Mouse (Mus musculus) forebrain, postnatal 0 days (tissue): ENCODE measurements around the gene Coa3. TPM values are rescaled to one million over a fixed set of nuclear protein-coding genes. Genes with fewer than 3 reads are reported as not detected.

ENCODE experiments used
- ATAC-seq: fragments of 200-750 bp; cut with Nextera tagmentation; 2 replicates; pipeline ENCODE4 v1.8.0; 2017; ENCODE audit warnings: mild to moderate bottlenecking, moderate library complexity
- DNase-seq: peaks from one replicate; pipeline ENCODE4 v3.0.0-alpha.2; 2015
- H3K27ac ChIP-seq: fragments of 300-500 bp; sonication (generic); 2 replicates; pipeline ENCODE4 v1.5.1; 2014; ENCODE audit warnings: low read depth, mild to moderate bottlenecking, antibody characterized with exemption, low read length, moderate library complexity, mixed read lengths
- H3K27me3 ChIP-seq: fragments of 300-500 bp; sonication (generic); 2 replicates; pipeline ENCODE4 v1.6.1; 2014; ENCODE audit warnings: mild to moderate bottlenecking, low read length, mixed read lengths; ENCODE audit not compliant: insufficient read depth
- H3K36me3 ChIP-seq: fragments of 300-500 bp; sonication (generic); 2 replicates; pipeline ENCODE4 v1.6.1; 2014; ENCODE audit warnings: mild to moderate bottlenecking, moderate library complexity; ENCODE audit not compliant: insufficient read depth
- H3K4me1 ChIP-seq: fragments of 300-500 bp; sonication (generic); 2 replicates; pipeline ENCODE4 v1.6.1; 2014; ENCODE audit warnings: antibody characterized with exemption; ENCODE audit not compliant: insufficient read depth
- H3K4me2 ChIP-seq: fragments of 300-500 bp; sonication (generic); 2 replicates; pipeline ENCODE4 v1.6.1; 2014; ENCODE audit warnings: low read depth, mild to moderate bottlenecking, moderate library complexity
- H3K4me3 ChIP-seq: fragments of 300-500 bp; sonication (generic); 2 replicates; pipeline ENCODE4 v1.5.1; 2014; ENCODE audit warnings: low read depth, low read length, mixed read lengths
- H3K9ac ChIP-seq: fragments of 300-500 bp; sonication (generic); 2 replicates; pipeline ENCODE4 v1.6.1; 2014; ENCODE audit warnings: mild to moderate bottlenecking
- H3K9me3 ChIP-seq: fragments of 300-500 bp; sonication (generic); 2 replicates; pipeline ENCODE4 v1.6.1; 2016; ENCODE audit warnings: low read length
- CTCF ChIP-seq: sonication (generic); IDR thresholded peaks from 2 replicates; pipeline ENCODE4 v1.5.1; 2016; ENCODE audit warnings: antibody characterized with exemption, control low read depth, low read depth
- WGBS: fragments of 180-500 bp; shearing (Covaris S2); extraction: QIAGEN DNeasy Blood & Tissue Kit; methylation state at CpG from one replicate; pipeline ENCODE4 v1.1.7; 2014; 5-methylcytosine and 5-hydroxymethylcytosine counted together
- polyA plus RNA-seq: library from polyadenylated mRNA; unstranded; fragments of >200 nt; fragmentation: Nextera tagmentation; extraction: Ambion mirVana; gene quantifications from 2 replicates; pipeline ENCODE4 v1.2.1, GENCODE M21; 2015
- total RNA-seq: library from RNA; depleted of rRNA; stranded (reverse); fragments of >200 nt; gene quantifications from 2 replicates; pipeline ENCODE4 v1.2.3, GENCODE M21; 2014

The Coa3 gene
- total and polyA plus RNA-seq, 2 experiments from 2014 or later = 110 to 208 TPM

GRCm38 (mm10) chr11:101245071-101245470, 33.8 kb downstream of the Coa3 start:
- Histone ChIP-seq H3K4me3 (no peak overlapping the region), H3K9ac (no peak overlapping the region), H3K4me2 (no peak overlapping the region), H3K9me3 (no peaks in the 10 kb centered on the region), H3K36me3 (no peaks in the 10 kb centered on the region), H3K4me1 (peaks cover 4% of the 10 kb centered on the region; the same call in 1 of the 2 replicates), H3K27me3 (peaks cover 15% of the 10 kb centered on the region), H3K27ac (no peak overlapping the region)
- no peak for ATAC-seq
- DNase-seq = no peak
- TF ChIP-seq CTCF = no peak
- 49% methylated on average over 4 of the region's 4 CpGs for WGBS

GRCm38 (mm10) chr11:101238071-101238647, 40.8 kb downstream of the Coa3 start:
- Histone ChIP-seq H3K4me1 (no peaks in the 10 kb centered on the region), H3K36me3 (no peaks in the 10 kb centered on the region), H3K4me2 (no peak overlapping the region), H3K9ac (no peak overlapping the region), H3K27ac (no peak overlapping the region), H3K27me3 (no peaks in the 10 kb centered on the region), H3K9me3 (no peaks in the 10 kb centered on the region), H3K4me3 (no peak overlapping the region)
- WGBS = 43% methylated on average over 5 of the region's 5 CpGs
- DNase-seq (no peak), ATAC-seq (no peak)
- TF ChIP-seq CTCF = no peak

- no peak overlapping the region for H3K9ac ChIP-seq
- no peaks in the 10 kb centered on the region for H3K9me3 ChIP-seq
- no peak for ATAC-seq
- no peak overlapping the region for H3K27ac ChIP-seq
- H3K36me3 ChIP-seq = no peaks in the 10 kb centered on the region
- H3K4me2 ChIP-seq = no peak overlapping the region
- no peak for DNase-seq
- no peak for TF ChIP-seq CTCF
- H3K4me3 ChIP-seq = no peak overlapping the region
- H3K4me1 ChIP-seq = no peaks in the 10 kb centered on the region
- 94% methylated on average over 5 of the region's 5 CpGs for WGBS
- H3K27me3 ChIP-seq = no peaks in the 10 kb centered on the region
These were observed 42.1 kb downstream of the Coa3 start for GRCm38 (mm10) chr11:101236782-101237181.

GRCm38 (mm10) chr11:101235429-101235828, 43.5 kb downstream of the Coa3 start:
- Histone ChIP-seq H3K9me3 (no peaks in the 10 kb centered on the region), H3K9ac (no peak overlapping the region), H3K27me3 (no peaks in the 10 kb centered on the region), H3K36me3 (no peaks in the 10 kb centered on the region), H3K27ac (no peak overlapping the region), H3K4me1 (0 out of 2 replicates have a peak, but pooled peaks cover 4% of the 10 kb centered on the region), H3K4me2 (no peak overlapping the region), H3K4me3 (no peak overlapping the region)
- ATAC-seq = no peak
- no peak for DNase-seq
- no peak for TF ChIP-seq CTCF

- Histone ChIP-seq H3K4me2 (no peak overlapping the region), H3K27ac (no peak overlapping the region), H3K27me3 (no peaks in the 10 kb centered on the region), H3K4me3 (no peak overlapping the region), H3K9ac (no peak overlapping the region), H3K9me3 (no peaks in the 10 kb centered on the region), H3K36me3 (no peaks in the 10 kb centered on the region), H3K4me1 (0 out of 2 replicates have a peak, but pooled peaks cover 8% of the 10 kb centered on the region)
- ATAC-seq = no peak
- TF ChIP-seq CTCF = no peak
- no peak for DNase-seq
These were observed 44.8 kb downstream of the Coa3 start for GRCm38 (mm10) chr11:101234124-101234523.

GRCm38 (mm10) chr11:101233240-101233639, 45.7 kb downstream of the Coa3 start:
- Histone ChIP-seq H3K9ac (no peak overlapping the region), H3K4me3 (no peak overlapping the region), H3K27me3 (no peaks in the 10 kb centered on the region), H3K27ac (no peak overlapping the region), H3K4me1 (0 out of 2 replicates have a peak, but pooled peaks cover 8% of the 10 kb centered on the region), H3K4me2 (no peak overlapping the region), H3K36me3 (no peaks in the 10 kb centered on the region), H3K9me3 (no peaks in the 10 kb centered on the region)
- WGBS = 95% methylated on average over 1 of the region's 1 CpGs
- ATAC-seq = no peak
- no peak for TF ChIP-seq CTCF
- no peak for DNase-seq

- H3K4me2 ChIP-seq = no peak overlapping the region
These were observed 46.7 kb downstream of the Coa3 start for GRCm38 (mm10) chr11:101232010-101232839.

More at GRCm38 (mm10) chr11:101232010-101232839, 46.7 kb downstream of the Coa3 start:
- Histone ChIP-seq H3K4me1 (0 out of 2 replicates have a peak, but pooled peaks cover 8% of the 10 kb centered on the region), H3K4me3 (no peak overlapping the region), H3K27me3 (no peaks in the 10 kb centered on the region), H3K9ac (no peak overlapping the region), H3K36me3 (no peaks in the 10 kb centered on the region), H3K27ac (no peak overlapping the region; the same call in 1 of the 2 replicates), H3K9me3 (no peaks in the 10 kb centered on the region)
- no peak for TF ChIP-seq CTCF
- DNase-seq = no peak
- no peak for ATAC-seq
- WGBS = 57% methylated on average over 6 of the region's 6 CpGs
